Mouse (Mus musculus): ENCODE data around the gene Sebox. TPM values are rescaled to one million over a fixed set of nuclear protein-coding genes. Genes with fewer than 3 reads are reported as not detected.

Gene Sebox
- polyA plus RNA-seq, 1 experiment from 2014 or later, result not detected

DNA sequence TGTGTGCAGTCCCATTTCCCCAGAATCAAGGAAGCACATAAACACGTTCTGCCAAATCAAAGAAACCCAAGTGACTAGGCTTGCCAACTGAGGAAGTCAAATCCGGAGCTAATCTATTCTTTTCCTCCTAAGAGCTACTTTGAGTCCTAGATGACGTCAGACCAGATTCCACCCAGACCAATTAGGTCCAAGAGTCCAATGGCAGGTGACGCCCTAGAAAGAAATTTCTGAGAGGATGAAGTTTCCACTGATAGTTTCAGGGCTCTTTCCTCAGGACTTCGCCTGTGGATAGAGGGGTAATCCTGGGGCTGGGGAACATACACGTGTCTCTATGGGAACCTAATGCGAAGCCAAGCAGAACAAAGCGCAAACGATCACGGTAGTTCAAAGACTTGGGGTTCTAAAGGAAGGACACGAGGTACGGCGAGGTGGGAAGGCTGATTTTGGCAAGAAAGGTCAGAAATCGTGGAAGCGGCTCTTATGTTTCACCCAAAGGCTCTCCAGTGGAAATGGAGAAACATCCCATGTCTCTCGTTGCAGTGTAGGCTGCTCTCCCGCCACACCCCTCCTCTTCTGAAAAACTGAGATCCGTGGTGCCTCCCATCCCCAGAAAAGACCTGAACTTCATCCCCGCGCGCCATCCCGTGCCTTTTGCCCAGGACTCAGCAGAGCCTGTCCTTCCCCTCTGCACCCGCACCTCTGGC is 32.3 kb downstream of the Sebox start:
- peaks cover 21% of the 10 kb centered on the region for H3K4me1 ChIP-seq (replicated peaks)
- peaks cover 39% of the 10 kb centered on the region for H3K36me3 ChIP-seq
- peak overlapping the region; percentile 79 for H3K4me2 ChIP-seq
- no peak; the same call in 1 of the 2 replicates for ATAC-seq (ENCODE audit: insufficient number of reproducible peaks, insufficient read depth, low FRiP score, low TSS enrichment, low read depth)
- no peaks in the 10 kb centered on the region for H3K9me3 ChIP-seq
- no peaks in the 10 kb centered on the region for H3K27me3 ChIP-seq
- peak overlapping the region; percentile 77 for H3K4me3 ChIP-seq (replicated peaks)
- WGBS, result under 1% methylated on average over 23 of the region's 23 CpGs
- peak overlapping the region; percentile 93 for H3K27ac ChIP-seq
- H3K9ac ChIP-seq (replicated peaks), result peak overlapping the region; percentile 73

DNA sequence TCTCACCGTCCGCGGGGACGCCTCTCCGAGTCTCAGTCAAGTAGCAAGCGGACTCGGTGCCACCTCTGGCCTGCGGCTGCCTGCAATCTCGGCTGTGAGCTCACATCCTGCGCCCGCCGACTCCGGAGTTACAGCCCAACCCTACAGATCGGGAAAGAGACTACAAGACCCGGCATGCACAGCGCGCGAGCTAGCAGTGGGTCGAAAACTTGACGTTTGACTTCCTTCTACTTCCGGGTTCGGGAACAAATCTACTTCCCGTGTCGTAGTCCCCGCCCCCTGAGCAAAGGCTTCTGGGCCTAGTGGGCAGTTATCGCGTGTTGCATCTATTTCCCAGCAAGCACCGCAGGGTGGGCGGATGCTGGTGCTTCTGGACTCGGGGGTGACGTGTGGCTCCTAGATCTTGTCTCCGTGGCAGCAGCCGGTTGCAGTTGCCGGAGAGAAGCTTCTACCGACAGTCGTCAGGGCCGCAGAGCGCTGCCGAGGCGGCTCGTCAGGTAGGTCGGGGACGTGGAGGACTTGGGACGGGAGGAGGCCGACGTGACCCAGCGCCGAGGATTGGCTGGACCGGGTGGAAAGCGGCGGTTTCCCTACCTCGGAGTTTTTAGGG is 32.9 kb downstream of the Sebox start, which contains the start of the genes Tnfaip1 and Ift20:
Gene Tnfaip1 (minus strand): TSS at position 253 of the 610 bp plus-strand sequence.
Gene Ift20 (plus strand): TSS at position 282 of the 610 bp plus-strand sequence.
- ATAC-seq (ENCODE audit: insufficient number of reproducible peaks, insufficient read depth, low FRiP score, low TSS enrichment, low read depth), result peak; percentile 97

DNA sequence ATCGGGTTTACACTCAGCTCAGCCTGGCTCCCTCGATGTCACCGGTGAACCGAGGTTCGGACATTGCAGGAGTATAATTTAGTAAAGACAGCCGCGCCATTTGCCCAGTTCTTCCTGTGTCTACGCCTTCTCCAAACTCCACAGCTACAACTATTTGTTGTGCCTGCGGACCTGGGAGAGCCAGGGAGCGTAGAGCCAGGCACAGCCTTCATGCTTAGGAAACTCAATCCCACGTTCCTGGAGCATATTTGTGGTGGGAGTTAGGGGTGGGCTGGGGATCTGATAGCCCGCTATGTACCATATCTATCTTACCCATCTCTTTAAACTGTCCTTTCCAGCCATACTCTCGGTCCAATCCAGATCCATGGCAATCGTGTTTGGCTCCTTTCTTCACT is 33.4 kb downstream of the Sebox start:
- peak overlapping the region; percentile 86 for H3K4me2 ChIP-seq
- peaks cover 21% of the 10 kb centered on the region for H3K4me1 ChIP-seq (replicated peaks)
- peak overlapping the region; percentile 82 for H3K9ac ChIP-seq (replicated peaks)
- no peak for ATAC-seq (ENCODE audit: insufficient number of reproducible peaks, insufficient read depth, low FRiP score, low TSS enrichment, low read depth)
- peak overlapping the region; percentile 76 for H3K27ac ChIP-seq
- peaks cover 42% of the 10 kb centered on the region for H3K36me3 ChIP-seq
- no peaks in the 10 kb centered on the region for H3K9me3 ChIP-seq
- no peaks in the 10 kb centered on the region for H3K27me3 ChIP-seq
- peak overlapping the region; percentile 77 for H3K4me3 ChIP-seq (replicated peaks)
- WGBS, result 3% methylated on average over 14 of the region's 14 CpGs

More for the DNA sequence above, 32.9 kb downstream of the Sebox start, which contains the start of the genes Tnfaip1 and Ift20:
- H3K27me3 ChIP-seq, result no peaks in the 10 kb centered on the region
- H3K9me3 ChIP-seq, result no peaks in the 10 kb centered on the region
- peak within 1 kb of the TSS; percentile 93 for H3K27ac ChIP-seq
- H3K4me1 ChIP-seq (replicated peaks), result peaks cover 21% of the 10 kb centered on the region
- peak within 1 kb of the TSS; percentile 77 for H3K4me3 ChIP-seq (replicated peaks)
- under 1% methylated on average over 52 of the region's 52 CpGs for WGBS
- peak within 1 kb of the TSS; percentile 86 for H3K4me2 ChIP-seq
- H3K36me3 ChIP-seq, result peaks cover 40% of the 10 kb centered on the region
- peak within 1 kb of the TSS; percentile 82 for H3K9ac ChIP-seq (replicated peaks)

DNA sequence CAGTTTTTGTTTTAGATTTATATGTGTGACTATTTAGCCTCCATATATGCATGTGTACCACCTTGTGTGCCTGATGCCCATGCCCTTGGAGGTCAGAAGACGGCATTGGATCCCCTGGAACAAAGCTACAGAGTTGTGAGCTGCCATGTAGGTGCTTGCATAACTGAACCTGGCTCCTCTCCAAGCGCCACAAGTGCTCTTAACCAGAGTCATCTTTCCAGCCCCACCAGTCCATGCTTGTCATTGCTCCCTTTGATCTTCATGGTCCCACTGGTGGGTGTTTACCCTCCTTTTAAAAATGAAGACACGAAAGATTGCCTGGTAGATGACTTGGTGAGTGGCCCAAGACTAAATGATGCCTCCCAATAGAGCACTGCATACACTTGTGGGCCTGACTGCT is 37.1 kb downstream of the Sebox start:
- H3K9me3 ChIP-seq, result no peaks in the 10 kb centered on the region
- no peaks in the 10 kb centered on the region for H3K27me3 ChIP-seq
- H3K4me2 ChIP-seq, result no peak overlapping the region
- no peak overlapping the region for H3K9ac ChIP-seq (replicated peaks)
- no peak overlapping the region for H3K4me3 ChIP-seq (replicated peaks)
- H3K4me1 ChIP-seq (replicated peaks), result peaks cover 11% of the 10 kb centered on the region
- 83% methylated on average over 3 of the region's 3 CpGs for WGBS
- no peak overlapping the region for H3K27ac ChIP-seq
- H3K36me3 ChIP-seq, result peaks cover 66% of the 10 kb centered on the region
- ATAC-seq (ENCODE audit: insufficient number of reproducible peaks, insufficient read depth, low FRiP score, low TSS enrichment, low read depth), result no peak

DNA sequence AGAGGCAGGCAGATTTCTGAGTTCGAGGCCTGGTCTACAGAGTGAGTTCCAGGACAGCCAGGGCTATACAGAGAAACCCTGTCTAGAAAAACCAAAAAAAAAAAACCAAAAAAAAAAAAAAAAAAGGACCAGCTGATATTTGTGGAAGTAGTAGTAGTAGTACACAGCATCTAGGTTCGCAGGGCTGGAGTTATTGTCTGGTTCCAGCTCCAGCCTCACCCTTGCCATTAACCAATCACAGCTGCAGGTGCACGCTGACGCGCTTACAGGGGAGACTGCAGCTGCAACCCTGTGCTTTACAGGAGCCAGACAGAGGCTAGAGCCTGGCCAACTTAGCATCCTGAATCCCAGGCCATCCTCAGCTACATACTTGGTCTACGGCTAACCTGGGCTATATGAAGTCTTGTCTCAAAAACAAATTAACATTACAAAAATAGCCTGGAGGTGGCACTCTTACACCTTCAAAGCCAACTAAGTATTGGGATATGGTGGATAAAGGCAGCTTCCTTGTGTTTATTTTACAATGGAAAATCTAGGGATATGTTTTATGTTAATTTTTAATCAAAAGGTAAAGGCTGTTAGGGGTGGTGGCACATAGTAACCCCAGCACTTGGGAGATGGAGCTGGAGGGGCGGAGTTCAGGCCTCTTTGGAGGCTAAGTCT is 41.3 kb downstream of the Sebox start:
- 93% methylated on average over 7 of the region's 7 CpGs for WGBS
- H3K4me3 ChIP-seq (replicated peaks), result no peak overlapping the region
- H3K9ac ChIP-seq (replicated peaks), result no peak overlapping the region
- H3K27me3 ChIP-seq, result no peaks in the 10 kb centered on the region
- no peak overlapping the region for H3K4me2 ChIP-seq
- ATAC-seq (ENCODE audit: insufficient number of reproducible peaks, insufficient read depth, low FRiP score, low TSS enrichment, low read depth), result no peak
- peaks cover 12% of the 10 kb centered on the region for H3K4me1 ChIP-seq (replicated peaks)
- peaks cover 56% of the 10 kb centered on the region for H3K36me3 ChIP-seq
- no peak overlapping the region for H3K27ac ChIP-seq
- H3K9me3 ChIP-seq, result no peaks in the 10 kb centered on the region

DNA sequence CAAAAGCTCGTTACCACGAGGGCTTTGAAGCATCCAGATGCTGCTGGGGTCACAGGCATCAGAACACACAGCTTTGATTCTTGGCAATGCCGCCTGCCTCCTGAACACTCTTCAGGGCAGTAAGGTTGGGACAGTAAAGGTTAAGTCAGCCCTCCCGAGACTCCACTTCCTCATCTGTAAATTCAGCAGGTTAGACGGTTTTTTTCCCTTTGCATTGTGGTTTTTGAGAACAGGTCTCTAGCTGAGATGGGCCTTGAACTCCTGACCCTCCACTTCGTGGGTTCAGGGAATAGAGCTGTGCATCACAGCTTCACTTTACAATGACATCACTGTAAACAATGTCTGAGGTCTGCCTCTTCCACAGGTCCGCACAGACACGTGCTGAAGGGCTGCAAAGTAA is 41.9 kb downstream of the Sebox start:
- WGBS, result 69% methylated on average over 8 of the region's 8 CpGs
- ATAC-seq (ENCODE audit: insufficient number of reproducible peaks, insufficient read depth, low FRiP score, low TSS enrichment, low read depth), result no peak
- Histone ChIP-seq H3K4me3 (replicated peaks) (no peak overlapping the region), H3K27ac (no peak overlapping the region), H3K9ac (replicated peaks) (no peak overlapping the region), H3K9me3 (no peaks in the 10 kb centered on the region), H3K4me2 (no peak overlapping the region), H3K27me3 (no peaks in the 10 kb centered on the region), H3K36me3 (peaks cover 50% of the 10 kb centered on the region), H3K4me1 (replicated peaks) (peaks cover 15% of the 10 kb centered on the region)

DNA sequence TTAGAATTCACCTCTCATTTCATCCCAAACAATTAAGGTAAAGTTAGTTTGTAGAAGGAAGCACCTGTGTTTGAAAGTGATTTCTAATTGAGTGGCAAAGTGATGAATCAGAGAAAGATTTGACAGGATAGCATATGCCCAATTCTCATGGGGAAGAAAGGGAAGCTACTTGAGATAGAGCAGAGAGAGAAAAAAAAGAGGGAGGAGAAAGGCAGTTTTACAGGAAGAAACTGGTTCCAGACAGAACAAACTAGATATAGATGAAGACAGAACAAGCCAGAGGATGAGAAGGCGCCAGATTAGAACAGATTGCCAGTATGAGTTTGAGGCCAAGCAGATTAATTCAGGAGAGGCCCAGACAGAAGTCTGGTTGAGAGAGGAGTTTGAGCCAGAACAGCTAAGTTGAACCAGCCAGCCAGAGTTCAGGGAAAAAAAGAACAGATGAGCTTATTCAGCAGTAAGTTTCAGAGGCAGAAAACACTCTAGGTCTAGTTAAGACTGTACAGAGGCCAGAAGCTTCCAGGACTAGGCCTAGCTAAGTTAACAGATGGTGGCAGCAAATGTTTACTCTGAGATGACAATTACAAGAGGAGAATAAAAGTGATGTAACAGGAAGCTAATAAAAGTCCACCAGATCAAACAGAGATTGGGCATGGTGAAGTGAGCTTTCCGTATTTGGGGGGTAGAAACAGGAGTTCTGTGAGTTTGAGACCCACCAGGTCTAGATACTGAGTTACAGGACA is 44.6 kb downstream of the Sebox start:
- peaks cover 19% of the 10 kb centered on the region for H3K4me1 ChIP-seq (replicated peaks)
- H3K4me3 ChIP-seq (replicated peaks), result no peak overlapping the region
- H3K9me3 ChIP-seq, result no peaks in the 10 kb centered on the region
- peaks cover 26% of the 10 kb centered on the region for H3K36me3 ChIP-seq
- no peak overlapping the region for H3K9ac ChIP-seq (replicated peaks)
- H3K27me3 ChIP-seq, result no peaks in the 10 kb centered on the region
- no peak overlapping the region for H3K4me2 ChIP-seq
- 75% methylated on average over 2 of the region's 2 CpGs for WGBS
- no peak overlapping the region for H3K27ac ChIP-seq
- ATAC-seq (ENCODE audit: insufficient number of reproducible peaks, insufficient read depth, low FRiP score, low TSS enrichment, low read depth), result no peak

DNA sequence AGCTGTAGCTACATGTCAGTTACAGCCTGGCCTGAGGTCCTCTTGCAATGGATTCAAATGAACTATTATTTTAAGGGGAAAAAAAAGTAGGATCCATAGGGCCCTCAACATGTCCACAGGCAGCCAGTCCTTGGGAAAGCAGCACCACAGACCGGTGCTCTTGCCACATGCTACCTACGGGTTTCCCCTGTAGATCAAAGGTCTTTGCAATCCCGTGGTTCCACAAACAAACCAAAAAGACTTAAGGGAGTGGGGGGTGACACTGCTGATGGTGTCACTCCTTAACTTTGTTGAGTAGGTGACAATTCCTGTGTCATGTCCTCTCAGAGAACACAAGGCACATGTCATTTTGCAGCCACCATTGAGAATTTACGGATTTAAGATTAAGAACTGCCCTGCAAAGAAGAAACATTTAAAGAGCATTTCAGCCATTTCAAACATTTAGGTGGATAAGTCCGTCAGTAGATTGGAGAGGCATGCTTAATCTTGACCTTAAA is 46.3 kb downstream of the Sebox start:
- Histone ChIP-seq H3K27ac (peak overlapping the region; percentile 89), H3K9me3 (peaks cover 7% of the 10 kb centered on the region), H3K9ac (replicated peaks) (peak overlapping the region; percentile 65), H3K4me2 (peak overlapping the region; percentile 61), H3K4me3 (replicated peaks) (peak overlapping the region; percentile 57), H3K4me1 (replicated peaks) (peaks cover 19% of the 10 kb centered on the region), H3K36me3 (peaks cover 12% of the 10 kb centered on the region), H3K27me3 (no peaks in the 10 kb centered on the region)
- 5% methylated on average over 5 of the region's 5 CpGs for WGBS
- ATAC-seq (ENCODE audit: insufficient number of reproducible peaks, insufficient read depth, low FRiP score, low TSS enrichment, low read depth), result no peak

DNA sequence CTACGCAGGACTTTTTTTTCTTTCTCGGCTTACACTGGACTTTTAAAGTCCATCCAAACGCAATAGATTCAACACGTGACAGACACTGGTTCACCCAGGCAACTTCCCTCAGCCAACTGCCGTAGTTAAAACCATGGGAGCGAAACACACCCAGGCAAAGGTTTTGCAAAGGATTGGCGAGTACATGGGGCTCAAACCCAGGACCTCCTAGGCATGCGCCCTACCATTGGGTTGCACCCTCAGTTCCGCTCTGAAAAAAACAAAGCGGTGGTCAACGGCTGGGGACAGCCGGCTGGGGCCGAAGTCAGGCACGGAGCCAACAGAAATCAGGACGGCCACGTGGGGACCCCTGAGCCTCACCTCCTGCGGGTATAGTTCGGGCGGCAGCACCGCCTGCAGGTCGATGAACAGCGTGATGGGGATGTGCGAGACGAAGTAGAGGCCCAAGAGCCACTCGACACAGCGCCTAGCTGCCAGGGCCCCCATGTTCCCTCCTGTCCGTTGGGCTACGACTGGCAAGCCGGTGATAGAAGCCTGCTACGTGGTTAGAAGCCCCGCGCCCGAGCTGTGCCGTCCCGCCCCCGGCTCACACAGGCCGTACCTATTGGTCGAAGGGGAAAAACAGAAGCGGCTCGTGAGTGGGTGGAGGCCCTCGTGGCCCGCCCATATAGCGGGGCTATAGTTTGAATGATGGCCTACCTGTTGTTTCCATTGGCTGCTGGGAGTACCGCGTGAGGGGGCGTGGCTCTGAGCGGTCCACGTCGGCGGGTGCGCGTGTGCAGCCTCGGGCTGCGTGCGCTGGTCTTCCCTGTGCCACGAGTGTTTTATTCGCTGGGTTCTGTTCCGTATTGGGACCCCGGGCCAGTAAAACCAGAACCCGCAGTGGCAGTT is 47.2 kb downstream of the Sebox start, which contains the start of gene Tmem97:
Gene Tmem97 (minus strand): TSS at position 610 of the 891 bp plus-strand sequence.
- Histone ChIP-seq H3K27ac (peak within 1 kb of the TSS; percentile 89), H3K4me3 (replicated peaks) (peak within 1 kb of the TSS; percentile 57), H3K9ac (replicated peaks) (peak within 1 kb of the TSS; percentile 65), H3K36me3 (peaks cover 4% of the 10 kb centered on the region), H3K4me2 (peak within 1 kb of the TSS; percentile 61), H3K4me1 (replicated peaks) (peaks cover 19% of the 10 kb centered on the region), H3K27me3 (no peaks in the 10 kb centered on the region), H3K9me3 (peaks cover 7% of the 10 kb centered on the region)
- ATAC-seq (ENCODE audit: insufficient number of reproducible peaks, insufficient read depth, low FRiP score, low TSS enrichment, low read depth), result peak; percentile 99
- WGBS, result under 1% methylated on average over 60 of the region's 60 CpGs

DNA sequence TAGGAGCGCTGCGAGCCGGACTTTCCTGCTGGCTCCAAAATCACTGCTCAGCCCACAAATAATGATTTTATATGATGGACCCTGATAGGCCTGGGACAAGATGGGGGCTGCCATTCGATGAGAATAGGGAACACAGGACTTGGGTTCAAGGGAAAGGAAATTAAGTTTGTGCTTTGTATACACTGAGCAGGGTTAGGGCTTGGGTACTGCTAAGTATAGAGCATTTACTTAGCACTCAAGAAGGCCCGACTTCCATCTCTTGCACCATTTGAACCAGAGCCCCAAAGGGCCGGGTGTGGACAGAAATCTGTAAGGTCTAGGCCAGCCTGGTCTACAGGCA is 47.8 kb downstream of the Sebox start:
- H3K27ac ChIP-seq, result peak overlapping the region; percentile 86
- H3K4me3 ChIP-seq (replicated peaks), result peak overlapping the region; percentile 57
- peaks cover 7% of the 10 kb centered on the region for H3K9me3 ChIP-seq
- H3K9ac ChIP-seq (replicated peaks), result peak overlapping the region; percentile 63
- H3K4me2 ChIP-seq, result peak overlapping the region; percentile 61
- 30% methylated on average over 6 of the region's 6 CpGs for WGBS
- no peaks in the 10 kb centered on the region for H3K36me3 ChIP-seq
- peak; percentile 16; the same call in 1 of the 2 replicates for ATAC-seq (ENCODE audit: insufficient number of reproducible peaks, insufficient read depth, low FRiP score, low TSS enrichment, low read depth)
- H3K4me1 ChIP-seq (replicated peaks), result peaks cover 19% of the 10 kb centered on the region
- no peaks in the 10 kb centered on the region for H3K27me3 ChIP-seq

Measured in limb, embryonic 12.5 days (tissue).